Mouse (Mus musculus) spleen, adult 2 months (tissue): ENCODE data around the gene Eps8l2. TPM values are rescaled to one million over a fixed set of nuclear protein-coding genes. Genes with fewer than 3 reads are reported as not detected.
A peak's percentile ranks its signal among the peaks of the same experiment; 100 is the strongest.

ENCODE experiments used
- DNase-seq, 2 experiments: peaks; one replicate each; pipeline versions ENCODE4 v3.0.0 to v3.0.0-alpha.2; 2012 to 2021; ENCODE audit warnings: low spot score in 2 of 2, low read depth in 1 of 2
- H3K27ac ChIP-seq: fragments of 200-500 bp; 2 replicates; pipeline ENCODE4 v1.5.1; 2012; ENCODE audit warnings: low read length, inconsistent platforms; ENCODE audit not compliant: insufficient read depth
- H3K27me3 ChIP-seq: fragments of 200-500 bp; 2 replicates; pipeline ENCODE4 v1.6.1; 2012; ENCODE audit warnings: mild to moderate bottlenecking, moderate library complexity, low read length, inconsistent platforms; ENCODE audit not compliant: control insufficient read depth, insufficient read depth
- H3K36me3 ChIP-seq: fragments of 200-500 bp; 2 replicates; pipeline ENCODE4 v1.6.1; 2012; ENCODE audit warnings: mild to moderate bottlenecking, low read length, inconsistent platforms; ENCODE audit not compliant: control insufficient read depth, insufficient read depth
- H3K4me1 ChIP-seq: fragments of 200-500 bp; 2 replicates; pipeline ENCODE4 v1.6.1; 2011; ENCODE audit warnings: inconsistent platforms; ENCODE audit not compliant: control insufficient read depth, insufficient read depth, insufficient read length
- H3K4me3 ChIP-seq: fragments of 200-500 bp; 2 replicates; pipeline ENCODE4 v1.5.1; 2011; ENCODE audit warnings: mild to moderate bottlenecking, inconsistent platforms; ENCODE audit not compliant: insufficient read depth, insufficient read length; ENCODE audit errors: extremely low read depth
- CTCF ChIP-seq: fragments of 200-500 bp; IDR thresholded peaks from 2 replicates; pipeline ENCODE4 v1.5.1; 2011; ENCODE audit warnings: mild to moderate bottlenecking, inconsistent platforms; ENCODE audit not compliant: insufficient read depth, insufficient read length, insufficient replicate concordance; ENCODE audit errors: extremely low read depth
- POLR2A ChIP-seq: fragments of 200-500 bp; IDR thresholded peaks from 2 replicates; pipeline ENCODE4 v1.6.1; 2011; ENCODE audit warnings: low read depth, low read length, inconsistent platforms
- WGBS: fragments of 180-500 bp; shearing (Covaris S2); methylation state at CpG from one replicate; pipeline ENCODE4 v1.1.7; 2018; 5-methylcytosine and 5-hydroxymethylcytosine counted together
- polyA plus RNA-seq: library from polyadenylated mRNA; depleted of rRNA; stranded (reverse); fragments of >200 nt; gene quantifications from 2 replicates; pipeline ENCODE4 v1.2.3, GENCODE M21; 2012

Eps8l2 gene
- polyA plus RNA-seq, 1 experiment: 2.5 TPM

GRCm38 (mm10) chr7:141351061-141351460 is 12.4 kb downstream of the Eps8l2 start:
- no peaks in the 10 kb centered on the region for H3K27me3 ChIP-seq
- H3K4me1 ChIP-seq: no peaks in the 10 kb centered on the region
- H3K4me3 ChIP-seq: no peak overlapping the region
- WGBS: 88% methylated on average over 6 of the region's 6 CpGs
- TF ChIP-seq CTCF (no peak), POLR2A (no peak)
- DNase-seq: no peak
- no peaks in the 10 kb centered on the region for H3K36me3 ChIP-seq
- H3K27ac ChIP-seq: no peak overlapping the region

DNA sequence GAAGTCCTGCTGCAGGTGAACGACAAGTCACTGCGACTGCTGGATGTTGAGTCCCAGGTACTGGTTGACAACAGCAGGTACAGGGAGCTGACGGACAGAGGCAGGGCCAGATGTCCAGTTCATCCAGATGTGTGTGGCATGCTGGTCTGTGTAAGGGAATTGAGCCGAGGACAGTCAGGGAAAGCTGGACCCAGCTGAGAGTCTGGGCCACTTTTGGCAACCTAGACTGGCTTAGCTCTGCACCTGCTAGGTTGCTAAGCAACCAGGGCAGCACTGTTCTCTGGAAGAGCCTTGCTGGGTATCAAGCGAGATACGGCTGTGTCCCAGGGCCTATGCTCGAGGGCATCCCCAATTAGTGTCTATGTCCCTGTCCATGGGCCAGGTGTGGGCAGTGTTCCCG is 16.4 kb downstream of the Eps8l2 start:
- no peak for DNase-seq
- TF ChIP-seq POLR2A (no peak), CTCF (no peak)
- 91% methylated on average over 8 of the region's 8 CpGs for WGBS
- Histone ChIP-seq H3K4me3 (no peak overlapping the region), H3K27ac (no peak overlapping the region), H3K27me3 (no peaks in the 10 kb centered on the region), H3K4me1 (no peaks in the 10 kb centered on the region), H3K36me3 (no peaks in the 10 kb centered on the region)

- Histone ChIP-seq H3K4me3 (no peak overlapping the region), H3K36me3 (no peaks in the 10 kb centered on the region), H3K27ac (no peak overlapping the region), H3K27me3 (no peaks in the 10 kb centered on the region), H3K4me1 (no peaks in the 10 kb centered on the region)
- no peak for TF ChIP-seq CTCF
- TF ChIP-seq POLR2A: no peak
- no peak for DNase-seq
- WGBS: 84% methylated on average over 12 of the region's 12 CpGs
Measured at GRCm38 (mm10) chr7:141355626-141356326, 17.1 kb downstream of the Eps8l2 start.

- no peak for TF ChIP-seq POLR2A
- no peak for TF ChIP-seq CTCF
- Histone ChIP-seq H3K4me1 (no peaks in the 10 kb centered on the region; the same call in 1 of the 2 replicates), H3K36me3 (no peaks in the 10 kb centered on the region), H3K27ac (no peak overlapping the region), H3K4me3 (no peak overlapping the region), H3K27me3 (no peaks in the 10 kb centered on the region)
- DNase-seq: no peak
- WGBS: 54% methylated on average over 14 of the region's 14 CpGs
Measured at GRCm38 (mm10) chr7:141356971-141357370, 18.3 kb downstream of the Eps8l2 start.

DNA sequence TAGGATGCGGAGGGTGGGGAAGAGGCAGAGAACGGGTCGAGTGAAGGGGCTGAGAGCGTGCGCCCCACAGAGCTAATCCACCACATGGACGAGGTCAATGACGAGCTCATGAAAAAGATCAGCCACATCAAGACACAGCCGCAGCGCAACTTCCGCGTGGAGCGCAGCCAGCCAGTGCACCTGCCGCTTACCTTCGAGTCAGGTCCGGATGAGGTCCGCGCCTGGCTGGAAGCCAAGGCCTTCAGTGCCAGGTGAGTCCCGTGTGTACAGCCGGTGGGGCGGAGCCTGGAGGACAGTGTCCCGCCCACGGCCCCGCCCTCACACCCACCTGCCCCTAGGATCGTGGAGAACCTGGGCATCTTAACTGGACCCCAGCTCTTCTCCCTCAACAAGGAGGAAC is 22.8 kb downstream of the Eps8l2 start:
- peak in 1 of 2 experiments; percentile 43 for DNase-seq
- WGBS: 23% methylated on average over 24 of the region's 24 CpGs
- Histone ChIP-seq H3K4me3 (no peak overlapping the region), H3K36me3 (no peaks in the 10 kb centered on the region), H3K27me3 (no peaks in the 10 kb centered on the region), H3K4me1 (no peaks in the 10 kb centered on the region; the same call in 1 of the 2 replicates), H3K27ac (no peak overlapping the region)
- TF ChIP-seq CTCF (no peak), POLR2A (no peak)

- Histone ChIP-seq H3K4me1 (no peaks in the 10 kb centered on the region; the same call in 1 of the 2 replicates), H3K36me3 (no peaks in the 10 kb centered on the region), H3K27ac (no peak overlapping the region), H3K27me3 (no peaks in the 10 kb centered on the region), H3K4me3 (no peak overlapping the region)
- 58% methylated on average over 4 of the region's 4 CpGs for WGBS
- DNase-seq: peak; percentile 62 to 76
- peak; percentile 65; the same call in 1 of the 2 replicates for TF ChIP-seq CTCF
- no peak for TF ChIP-seq POLR2A
Measured at GRCm38 (mm10) chr7:141363106-141363751, 24.5 kb downstream of the Eps8l2 start.

- WGBS: 69% methylated on average over 2 of the region's 2 CpGs
- H3K4me3 ChIP-seq: no peak overlapping the region
- H3K27me3 ChIP-seq: no peaks in the 10 kb centered on the region
- TF ChIP-seq CTCF: no peak
- no peak for TF ChIP-seq POLR2A
- no peaks in the 10 kb centered on the region for H3K36me3 ChIP-seq
- no peaks in the 10 kb centered on the region; the same call in 1 of the 2 replicates for H3K4me1 ChIP-seq
- DNase-seq: no peak
- H3K27ac ChIP-seq: no peak overlapping the region
Measured at GRCm38 (mm10) chr7:141363752-141364125, 25.1 kb downstream of the Eps8l2 start.
